Mouse (Mus musculus): ENCODE measurements at regions not wholly inside any gene's neighbourhood (a gene's known extent, or its start where the extent isn't known, plus 50 kb on each side); places are given as distances from the start of the nearest gene placed in this dataset.

DNA sequence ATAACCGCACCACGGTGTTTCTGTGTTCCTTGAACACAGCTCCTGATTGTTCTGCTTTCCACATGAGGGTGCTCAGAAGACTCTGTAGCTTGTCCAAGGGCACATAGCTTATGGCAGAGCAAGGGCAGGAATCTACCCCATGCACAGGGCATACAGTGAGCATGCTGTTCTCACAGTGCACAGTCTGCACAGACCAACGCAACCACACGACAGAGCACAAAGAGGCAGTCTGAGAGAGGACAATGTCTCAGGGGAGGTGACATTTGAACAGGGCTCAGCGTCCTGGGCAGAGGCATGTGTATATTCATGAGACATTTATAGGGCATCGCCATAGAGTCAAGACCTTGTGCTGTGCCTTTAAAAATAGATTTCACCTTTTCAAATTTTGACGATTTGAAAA, 148.6 kb downstream of the Ddx11 start:
- no peak for TF ChIP-seq CTCF (IDR thresholded peaks at IDR 0.05; ENCODE audit: borderline replicate concordance, extremely low read depth, insufficient read depth, insufficient read length)
- no peak for TF ChIP-seq POLR2A (IDR thresholded peaks at IDR 0.05; ENCODE audit: borderline replicate concordance, extremely low read depth, insufficient read depth, insufficient read length, poor library complexity, severe bottlenecking)

Measured in brain, embryonic 14.5 days (tissue).